Mouse (Mus musculus): ENCODE results near the gene Sptbn1.

DNA sequence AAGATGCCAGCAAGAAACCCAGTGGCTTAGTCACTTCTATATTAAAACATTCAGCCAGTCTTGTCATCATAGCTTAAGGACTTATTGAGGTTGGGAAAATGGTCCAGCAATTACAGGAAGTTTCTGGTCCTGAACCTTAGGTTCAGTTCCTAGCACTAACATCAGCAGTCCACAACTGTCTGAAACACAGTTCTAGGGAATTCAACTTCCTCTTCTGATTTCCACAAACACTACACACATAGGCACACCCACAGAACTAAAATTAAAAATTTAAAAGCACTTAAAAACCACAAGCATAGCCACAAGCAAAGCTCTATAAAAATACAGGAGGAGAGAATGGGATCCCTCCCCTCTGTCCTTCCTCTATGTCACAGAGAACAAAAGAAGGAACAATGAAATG, 43.4 kb downstream of the Sptbn1 start:
- TF ChIP-seq CTCF (IDR thresholded peaks at IDR 0.05; ENCODE audit: extremely low read depth, insufficient read length, insufficient replicate concordance, low read depth, low read length) = no peak
- TF ChIP-seq POLR2A (IDR thresholded peaks at IDR 0.05; ENCODE audit: low read depth, low read length) = no peak

Measured in small intestine, adult 2 months (tissue).